Mouse (Mus musculus): ENCODE measurements around the gene Vwa8.

DNA sequence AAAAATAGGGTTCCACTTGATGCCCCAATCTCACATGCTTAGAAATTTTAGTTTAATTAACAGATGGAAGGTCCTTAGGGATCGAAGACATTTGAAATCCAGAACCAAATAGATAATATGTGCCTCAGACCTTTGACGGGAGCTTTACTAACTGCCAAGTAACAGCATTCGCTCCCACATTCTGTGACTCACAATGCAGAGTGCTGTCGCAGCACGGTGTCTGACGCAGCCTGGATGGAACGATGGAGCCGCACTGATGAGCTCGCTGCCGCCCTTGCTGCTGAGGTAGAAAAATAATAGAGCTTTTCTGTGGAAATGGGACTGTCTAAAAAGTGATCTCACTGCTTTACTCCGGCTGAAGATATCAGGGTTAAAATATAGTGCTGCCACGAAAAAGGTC is 248.3 kb downstream of the Vwa8 start:
- TF ChIP-seq CEBPB (IDR thresholded peaks at IDR 0.05; ENCODE audit: low read depth) = no peak
- TF ChIP-seq CTCF (IDR thresholded peaks at IDR 0.05; ENCODE audit: control insufficient read depth, insufficient read depth, insufficient read length) = no peak
- TF ChIP-seq USF1 (IDR thresholded peaks at IDR 0.05; ENCODE audit: low read depth) = no peak
- no peak for TF ChIP-seq MAX (IDR thresholded peaks at IDR 0.05)
